Mouse (Mus musculus) embryonic facial prominence, embryonic 14.5 days (tissue): Measurements from ENCODE around the gene Gmcl1. TPM values are rescaled to one million over a fixed set of nuclear protein-coding genes. Genes with fewer than 3 reads are reported as not detected.

Source experiments
- polyA plus RNA-seq: library from polyadenylated mRNA; unstranded; fragments of >200 nt; fragmentation: Nextera tagmentation; extraction: Ambion mirVana; gene quantifications from 2 replicates; pipeline ENCODE4 v1.2.1, GENCODE M21; 2014

Gene Gmcl1
- polyA plus RNA-seq, 1 experiment from 2014 or later, result 31.7 TPM

Other genes with a start within 250 kb of the Gmcl1 start
- gene Pcbp1, start 207.1 kb downstream of the Gmcl1 start, polyA plus RNA-seq, result 397 and 402 TPM in 2 replicates
- 37.1 and 74.1 TPM in 2 replicates for gene Asprv1, start 105.2 kb downstream of the Gmcl1 start, polyA plus RNA-seq
- 10.3 and 11.8 TPM in 2 replicates for gene Mxd1, start 64.2 kb downstream of the Gmcl1 start, polyA plus RNA-seq
- 107 TPM in 2 replicates for gene Snrnp27, start 48.9 kb downstream of the Gmcl1 start, polyA plus RNA-seq
- 44.1 and 46.7 TPM in 2 replicates for gene Anxa4, start 60.2 kb upstream of the Gmcl1 start, polyA plus RNA-seq
- 17.8 and 22.4 TPM in 2 replicates for gene Aak1, start 116.1 kb upstream of the Gmcl1 start, polyA plus RNA-seq